Mouse (Mus musculus): ENCODE data around the gene Zkscan16.

Zkscan16 gene

GRCm38 (mm10) chr4:58998688-58999087, 55.3 kb downstream of the Zkscan16 start:
- DNase-seq (ENCODE audit: low read depth, low spot score): no peak

GRCm38 (mm10) chr4:58999686-59000085, 56.3 kb downstream of the Zkscan16 start:
- DNase-seq (ENCODE audit: low read depth, low spot score): peak; percentile 56

GRCm38 (mm10) chr4:59000614-59001013, 57.2 kb downstream of the Zkscan16 start:
- DNase-seq (ENCODE audit: low read depth, low spot score): peak; percentile 30

- peak; percentile 89 for DNase-seq (ENCODE audit: low read depth, low spot score)
Observed at GRCm38 (mm10) chr4:59002948-59003805, 59.7 kb downstream of the Zkscan16 start, which contains the start of gene Gm20503. Gene Gm20503 (plus strand): TSS chr4:59003210.

- no peak for DNase-seq (ENCODE audit: low read depth, low spot score)
Observed at GRCm38 (mm10) chr4:59003806-59004200, 60.4 kb downstream of the Zkscan16 start.

GRCm38 (mm10) chr4:59006211-59006610, 62.8 kb downstream of the Zkscan16 start:
- peak; percentile 30 for DNase-seq (ENCODE audit: low read depth, low spot score)

- DNase-seq (ENCODE audit: low read depth, low spot score): no peak
Observed at GRCm38 (mm10) chr4:59007016-59007415, 63.6 kb downstream of the Zkscan16 start.
